13 mouse cellular contexts compared by ENCODE assay signal in the genomic region with DNA sequence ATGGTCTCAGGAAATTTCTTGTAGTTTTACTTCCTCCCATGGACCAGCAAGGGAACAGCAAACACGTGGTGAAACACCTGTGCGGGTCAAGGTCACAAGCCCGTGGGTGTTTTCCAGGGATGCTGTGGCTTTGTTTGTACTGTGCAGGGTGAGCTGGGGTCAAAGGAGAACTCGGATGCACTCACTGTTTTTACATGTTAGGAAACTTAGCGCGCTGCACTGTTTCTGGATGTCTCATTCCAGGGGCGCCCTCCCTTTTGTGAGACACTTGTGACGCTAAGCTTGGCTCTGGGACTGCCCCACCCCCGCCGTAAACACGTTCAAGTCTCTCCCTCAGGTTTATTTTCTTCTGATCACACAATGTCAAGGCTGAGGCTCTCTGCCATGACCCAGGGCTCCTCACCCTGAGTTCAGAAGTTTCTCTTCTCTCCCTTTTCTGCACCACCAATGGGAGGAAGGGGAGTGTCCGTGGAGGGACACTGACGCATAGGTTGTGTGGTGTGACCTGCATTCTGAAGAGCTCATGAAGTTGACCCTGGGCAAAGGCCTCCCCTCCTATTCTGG. TPM values are rescaled to one million over a fixed set of nuclear protein-coding genes. Genes with fewer than 3 reads are reported as not detected.
A peak's percentile ranks its signal among the peaks of the same experiment; 100 is the strongest.
DNase-seq lines count a peak whose midpoint lies in the region; ATAC-seq and TF ChIP-seq lines count a peak whose summit lies in the region.
"Had no signal": no experiment of that assay in that cellular context is flagged by ENCODE, and none has a peak within 500 bp of the region (broad histone marks: within the 10 kb centered on the region; RNA-seq: fewer than 3 reads in every experiment).

No protein-coding gene starts in this region.

- no peak overlapping the region for H3K4me3 ChIP-seq in liver, adult 2 months (ENCODE audit: insufficient read depth, low read depth, low read length)
- H3K4me3 ChIP-seq in thymus, adult 2 months (ENCODE audit: control insufficient read depth, insufficient read depth, low read length): no peak overlapping the region
- no peak overlapping the region for H3K4me3 ChIP-seq in forebrain, embryonic 11.5 days (ENCODE audit: low read depth, low read length)
- H3K4me3 ChIP-seq: intestine, embryonic 15.5 days had no signal

- 19% methylated on average over 13 of the region's 13 CpGs for WGBS in liver, adult 2 months
- WGBS in thymus, adult 2 months: 36% methylated on average over 13 of the region's 13 CpGs
- 71% methylated on average over 13 of the region's 13 CpGs for WGBS in forebrain, embryonic 11.5 days

- no peak for TF ChIP-seq POLR2A in liver, adult 2 months (IDR thresholded peaks at IDR 0.05; ENCODE audit: extremely low read depth, insufficient read depth, low read length)
- no peak for TF ChIP-seq POLR2A in thymus, adult 2 months (IDR thresholded peaks at IDR 0.05; ENCODE audit: control insufficient read depth, extremely low read depth, insufficient read depth, low read length, poor library complexity)

- no peaks in the 10 kb centered on the region for H3K36me3 ChIP-seq in liver, adult 2 months (ENCODE audit: control insufficient read depth, insufficient read depth, low read length)
- H3K36me3 ChIP-seq in thymus, adult 2 months (ENCODE audit: control insufficient read depth, insufficient read depth, low read length): no peaks in the 10 kb centered on the region
- no peaks in the 10 kb centered on the region for H3K36me3 ChIP-seq in forebrain, embryonic 11.5 days (ENCODE audit: control insufficient read depth, insufficient read depth, low read length)
- H3K36me3 ChIP-seq: intestine, embryonic 15.5 days had no signal

- H3K4me1 ChIP-seq in liver, adult 2 months (ENCODE audit: control insufficient read depth, insufficient read depth, low read length): peaks cover 22% of the 10 kb centered on the region
- H3K4me1 ChIP-seq in thymus, adult 2 months (replicated peaks; ENCODE audit: control insufficient read depth, insufficient read depth, low read length): peaks cover 15% of the 10 kb centered on the region
- H3K4me1 ChIP-seq in forebrain, embryonic 11.5 days (replicated peaks; ENCODE audit: control insufficient read depth, insufficient read depth, low read length): no peaks in the 10 kb centered on the region
- H3K4me1 ChIP-seq: intestine, embryonic 15.5 days had no signal

- ATAC-seq in forebrain, embryonic 11.5 days (replicated peaks; ENCODE audit: low FRiP score): no peak
- ATAC-seq: intestine, embryonic 15.5 days; Patski had no signal

- H3K27me3 ChIP-seq in liver, adult 2 months (ENCODE audit: control insufficient read depth, insufficient read depth, low read length): no peaks in the 10 kb centered on the region
- H3K27me3 ChIP-seq in thymus, adult 2 months (ENCODE audit: control insufficient read depth, insufficient read depth, low read length): no peaks in the 10 kb centered on the region
- H3K27me3 ChIP-seq in forebrain, embryonic 11.5 days (ENCODE audit: control insufficient read depth, insufficient read depth, low read length): no peaks in the 10 kb centered on the region
- H3K27me3 ChIP-seq: intestine, embryonic 15.5 days; Patski had no signal

- H3K79me2 ChIP-seq in liver, adult 2 months (ENCODE audit: control insufficient read depth, insufficient read depth, low read length): peaks cover 10% of the 10 kb centered on the region; the same call in 1 of the 2 replicates

- H3K27ac ChIP-seq in liver, adult 2 months (replicated peaks; ENCODE audit: insufficient read depth, low read depth, low read length): peak overlapping the region; percentile 94
- H3K27ac ChIP-seq in thymus, adult 2 months (ENCODE audit: control insufficient read depth, insufficient read depth, low read length): no peak overlapping the region
- H3K27ac ChIP-seq in forebrain, embryonic 11.5 days (ENCODE audit: low read depth, low read length): no peak overlapping the region
- H3K27ac ChIP-seq: intestine, embryonic 15.5 days; macrophage had no signal

- peak overlapping the region; percentile 3; the same call in 1 of the 2 replicates for H3K9ac ChIP-seq in liver, adult 2 months (ENCODE audit: low read depth, low read length)
- no peak overlapping the region for H3K9ac ChIP-seq in forebrain, embryonic 11.5 days (ENCODE audit: low read length)
- H3K9ac ChIP-seq: intestine, embryonic 15.5 days had no signal

- no peak overlapping the region for H3K4me2 ChIP-seq in forebrain, embryonic 11.5 days (ENCODE audit: low read depth, low read length, severe bottlenecking)
- H3K4me2 ChIP-seq: intestine, embryonic 15.5 days had no signal

- no peak for TF ChIP-seq CTCF in liver, adult 2 months (IDR thresholded peaks at IDR 0.05; ENCODE audit: low read depth, low read length)
- no peak for TF ChIP-seq CTCF in thymus, adult 2 months (IDR thresholded peaks at IDR 0.05; ENCODE audit: borderline replicate concordance, control insufficient read depth, extremely low read depth, insufficient read depth, low read length, poor library complexity)

- peak; percentile 13 for DNase-seq in adrenal gland, adult 2 months
- DNase-seq in adrenal gland, adult 18-20 months (ENCODE audit: low spot score in 2 of 2): no peak
- DNase-seq in induced T-regulatory cell, adult 2 months (ENCODE audit: low read depth): peak; percentile 3
- DNase-seq in liver, adult 2 months (ENCODE audit: extremely low read depth, low read depth, low spot score): peak; percentile 97
- DNase-seq in thymus, adult 2 months: peak; percentile 31
- no peak for DNase-seq in forebrain, embryonic 11.5 days (ENCODE audit: low spot score)
- DNase-seq in retina, embryonic 14.5 days (ENCODE audit: low spot score): no peak
- DNase-seq in cerebellum, adult 18-20 months: no peak
- DNase-seq: cerebellum, postnatal 36 days; retina, postnatal 1 day had no signal

- no peaks in the 10 kb centered on the region for H3K9me3 ChIP-seq in forebrain, embryonic 11.5 days (ENCODE audit: control insufficient read depth, low read length)
- H3K9me3 ChIP-seq: intestine, embryonic 15.5 days had no signal

RNA-seq across cellular contexts. Expression of a gene that starts 31.3 kb away (rescaled TPM):
- total RNA-seq in adrenal gland, adult 2 months (2021): 10 to 100 TPM; 11.1 to 20.8 TPM
- polyA plus RNA-seq in adrenal gland, adult 2 months (2012; rRNA removed): 0.91 and 1.1 TPM in 2 replicates
- total RNA-seq in adrenal gland, adult 18-20 months (2021): 10 to 100 TPM; 13.1 to 15.5 TPM
- total RNA-seq in liver, adult 2 months (2014; rRNA removed): 211 and 223 TPM in 2 replicates
- polyA plus RNA-seq in liver, adult 2 months (2012; rRNA removed): 75.1 and 86.7 TPM in 2 replicates
- polyA plus RNA-seq in thymus, adult 2 months (2012; rRNA removed): 5.7 and 6.5 TPM in 2 replicates
- 1.9 and 2.9 TPM in 2 replicates for polyA plus RNA-seq in forebrain, embryonic 11.5 days (2014; fragmentation: Nextera tagmentation; extraction: Ambion mirVana)

Comparison
In these comparisons a context has a peak if more than half of its experiments do, and no peak if none do; other contexts are left out.
1. DNase-seq: peak in adrenal gland, adult 2 months (single experiment), induced T-regulatory cell, adult 2 months (single experiment), liver, adult 2 months (single experiment) and thymus, adult 2 months (single experiment); none in adrenal gland, adult 18-20 months (0 of 2), forebrain, embryonic 11.5 days (single experiment), retina, embryonic 14.5 days (single experiment) and cerebellum, adult 18-20 months (0 of 2).
2. RNA of a gene that starts 31.3 kb away (polyA plus RNA-seq): 75.1 to 86.7 TPM in liver, adult 2 months; 5.7 to 6.5 TPM in thymus, adult 2 months, 1.9 to 2.9 TPM in forebrain, embryonic 11.5 days and 0.91 to 1.1 TPM in adrenal gland, adult 2 months; every median in the first group is over 10 times any median in the second.